Mouse (Mus musculus): Measurements from ENCODE around the gene Vmn1r103. TPM values are rescaled to one million over a fixed set of nuclear protein-coding genes. Genes with fewer than 3 reads are reported as not detected.
"Not testable (repeated sequence)": the region's sequence is repeated elsewhere in the genome, so short reads cannot be mapped to it uniquely, and the experiment has no call there.

The Vmn1r103 gene
- not detected for polyA plus RNA-seq (2017; shearing (Covaris generic))

- not testable (repeated sequence) for ATAC-seq
Observed at GRCm38 (mm10) chr7:20510434-20510833, at the start of gene Vmn1r103. TSS of gene Vmn1r103 (minus strand) at chr7:20510534.

GRCm38 (mm10) chr7:20545657-20546056 lies 35.3 kb upstream of the Vmn1r103 start, which contains the start of gene Gm5726:
TSS of gene Gm5726 (minus strand) at chr7:20545757.
- ATAC-seq, result not testable (repeated sequence)

DNA sequence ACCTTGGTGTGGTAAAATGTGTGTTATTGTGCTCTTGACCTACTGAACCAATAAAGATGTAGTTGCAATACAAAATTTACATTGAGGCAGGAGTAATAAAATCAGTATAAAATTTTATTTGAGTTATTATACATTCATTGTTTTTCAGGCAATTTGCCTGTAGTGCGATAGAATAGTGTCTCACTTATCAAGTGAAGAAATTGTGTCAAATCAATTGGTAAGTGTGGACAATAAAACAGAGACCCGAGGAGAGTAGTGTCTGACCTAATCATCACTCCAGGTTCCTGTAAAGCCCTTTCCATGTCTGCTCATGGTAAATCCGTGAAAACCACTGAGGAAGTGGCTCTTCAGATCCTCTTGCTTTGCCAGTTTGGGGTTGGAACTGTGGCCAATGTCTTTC lies 23.2 kb upstream of the Vmn1r103 start, which contains the start of gene Vmn1r104:
Vmn1r104 (plus strand) TSS at position 301 of the 400 bp plus-strand sequence.
- ATAC-seq, result not testable (repeated sequence)

DNA sequence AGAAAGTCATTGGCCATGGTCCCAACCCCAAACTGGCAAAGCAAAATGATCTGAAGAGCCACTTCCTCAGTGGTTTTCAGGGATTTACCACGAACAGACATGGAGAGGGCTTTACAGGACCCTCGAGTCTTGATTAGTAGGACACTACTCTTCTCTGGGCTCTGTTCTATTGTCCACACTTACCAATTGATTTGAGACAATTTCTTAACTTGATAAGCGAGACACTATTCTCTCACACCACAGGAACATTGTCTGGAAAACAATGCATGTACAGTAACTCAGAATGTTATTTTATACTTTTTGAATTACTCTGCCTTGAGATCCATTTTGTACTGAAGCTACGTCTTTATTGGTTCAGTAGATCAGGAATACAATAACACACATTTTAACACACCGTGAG lies 35.5 kb downstream of the Vmn1r103 start, which contains the start of gene Gm10670:
Gm10670 (minus strand) TSS at position 101 of the 400 bp plus-strand sequence.
- not testable (repeated sequence) for ATAC-seq

Other genes starting within 250 kb of the Vmn1r103 start
- not detected for gene Gm5890, start 247.7 kb downstream of the Vmn1r103 start, polyA plus RNA-seq (2017; shearing (Covaris generic))
- gene Gm4133, start 176.5 kb downstream of the Vmn1r103 start, polyA plus RNA-seq (2017; shearing (Covaris generic)), result not detected
- gene Gm5728, start 135.1 kb downstream of the Vmn1r103 start, polyA plus RNA-seq (2017; shearing (Covaris generic)), result not detected
- not detected for gene Vmn1r100, start 92.6 kb downstream of the Vmn1r103 start, polyA plus RNA-seq (2017; shearing (Covaris generic))
- gene Vmn1r101, start 67.9 kb downstream of the Vmn1r103 start, polyA plus RNA-seq (2017; shearing (Covaris generic)), result not detected
- gene Gm10670, start 35.6 kb downstream of the Vmn1r103 start, polyA plus RNA-seq (2017; shearing (Covaris generic)), result not detected
- gene Vmn1r104, start 23.3 kb upstream of the Vmn1r103 start, polyA plus RNA-seq (2017; shearing (Covaris generic)), result not detected
- gene Gm5726, start 35.2 kb upstream of the Vmn1r103 start, polyA plus RNA-seq (2017; shearing (Covaris generic)), result not detected
- not detected for gene Gm4141, start 65.7 kb upstream of the Vmn1r103 start, polyA plus RNA-seq (2017; shearing (Covaris generic))
- not detected for gene Gm4513, start 88.5 kb upstream of the Vmn1r103 start, polyA plus RNA-seq (2017; shearing (Covaris generic))
- gene Vmn1r107, start 158.4 kb upstream of the Vmn1r103 start, polyA plus RNA-seq (2017; shearing (Covaris generic)), result not detected
- not detected for gene Vmn1r111, start 192.7 kb upstream of the Vmn1r103 start, polyA plus RNA-seq (2017; shearing (Covaris generic))
- not detected for gene Gm10668, start 220.1 kb upstream of the Vmn1r103 start, polyA plus RNA-seq (2017; shearing (Covaris generic))

Data from CD4-positive, CD25-positive, alpha-beta regulatory T cell, adult 4 months (primary cell).